In genomic region chr5:5032847-5033246, GRCm38 (mm10) we compare ENCODE assay signal across 16 mouse cellular contexts.
A peak's percentile ranks its signal among the peaks of the same experiment; 100 is the strongest.
DNase-seq lines count a peak whose midpoint lies in the region; ATAC-seq and TF ChIP-seq lines count a peak whose summit lies in the region.
"Had no signal": no experiment of that assay in that cellular context is flagged by ENCODE, and none has a peak within 500 bp of the region (broad histone marks: within the 10 kb centered on the region; RNA-seq: fewer than 3 reads in every experiment).

No protein-coding gene starts in this region.

- H3K27ac ChIP-seq in forebrain, embryonic 15.5 days (replicated peaks) = 0 out of 2 replicates have a peak overlapping the region, but pooled peaks have one; percentile 7
- H3K27ac ChIP-seq in forebrain, embryonic 11.5 days (ENCODE audit: low read depth, low read length) = no peak overlapping the region
- H3K27ac ChIP-seq in hindbrain, embryonic 11.5 days (ENCODE audit: low read depth, low read length) = peak overlapping the region; percentile 58; the same call in 1 of the 2 replicates
- H3K27ac ChIP-seq in hindbrain, postnatal 0 days = no peak overlapping the region
- H3K27ac ChIP-seq in neural tube, embryonic 12.5 days = no peak overlapping the region
- H3K27ac ChIP-seq: heart, embryonic 13.5 days; stomach, postnatal 0 days had no signal

- H3K4me2 ChIP-seq in forebrain, embryonic 15.5 days (replicated peaks) = no peak overlapping the region
- no peak overlapping the region for H3K4me2 ChIP-seq in forebrain, embryonic 11.5 days (ENCODE audit: low read depth, low read length, severe bottlenecking)
- no peak overlapping the region for H3K4me2 ChIP-seq in hindbrain, embryonic 11.5 days (replicated peaks; ENCODE audit: low read depth, low read length)
- H3K4me2 ChIP-seq in hindbrain, postnatal 0 days (ENCODE audit: low read depth, low read length) = no peak overlapping the region
- H3K4me2 ChIP-seq in neural tube, embryonic 12.5 days (replicated peaks) = no peak overlapping the region
- H3K4me2 ChIP-seq: heart, embryonic 13.5 days; liver, embryonic 11.5 days had no signal

- H3K9ac ChIP-seq in forebrain, embryonic 15.5 days (replicated peaks) = no peak overlapping the region
- H3K9ac ChIP-seq in forebrain, embryonic 11.5 days (ENCODE audit: low read length) = no peak overlapping the region
- no peak overlapping the region for H3K9ac ChIP-seq in hindbrain, embryonic 11.5 days (ENCODE audit: low read depth, low read length)
- no peak overlapping the region for H3K9ac ChIP-seq in hindbrain, postnatal 0 days (replicated peaks; ENCODE audit: low read length)
- H3K9ac ChIP-seq in neural tube, embryonic 12.5 days = no peak overlapping the region
- H3K9ac ChIP-seq: heart, embryonic 13.5 days had no signal

- peaks cover 16% of the 10 kb centered on the region for H3K4me1 ChIP-seq in forebrain, embryonic 15.5 days
- no peaks in the 10 kb centered on the region for H3K4me1 ChIP-seq in forebrain, embryonic 11.5 days (replicated peaks; ENCODE audit: control insufficient read depth, insufficient read depth, low read length)
- no peaks in the 10 kb centered on the region for H3K4me1 ChIP-seq in hindbrain, embryonic 11.5 days (replicated peaks; ENCODE audit: control insufficient read depth, insufficient read depth, low read length)
- peaks cover 9% of the 10 kb centered on the region; the same call in 1 of the 2 replicates for H3K4me1 ChIP-seq in hindbrain, postnatal 0 days (ENCODE audit: insufficient read depth, low read length)
- H3K4me1 ChIP-seq in neural tube, embryonic 12.5 days = no peaks in the 10 kb centered on the region
- H3K4me1 ChIP-seq: heart, embryonic 13.5 days had no signal

- no peaks in the 10 kb centered on the region for H3K27me3 ChIP-seq in forebrain, embryonic 15.5 days
- H3K27me3 ChIP-seq in forebrain, embryonic 11.5 days (ENCODE audit: control insufficient read depth, insufficient read depth, low read length) = no peaks in the 10 kb centered on the region
- H3K27me3 ChIP-seq in hindbrain, embryonic 11.5 days (ENCODE audit: control insufficient read depth, insufficient read depth, low read length) = no peaks in the 10 kb centered on the region
- H3K27me3 ChIP-seq in hindbrain, postnatal 0 days (ENCODE audit: insufficient read depth, low read length) = no peaks in the 10 kb centered on the region
- no peaks in the 10 kb centered on the region for H3K27me3 ChIP-seq in neural tube, embryonic 12.5 days (replicated peaks)
- H3K27me3 ChIP-seq: heart, embryonic 13.5 days had no signal

- ATAC-seq in forebrain, embryonic 15.5 days (replicated peaks) = 0 out of 2 replicates have a peak, but pooled peaks have one; percentile 36
- ATAC-seq in forebrain, embryonic 11.5 days (replicated peaks; ENCODE audit: low FRiP score) = no peak
- ATAC-seq in hindbrain, embryonic 11.5 days (ENCODE audit: low FRiP score) = peak; percentile 74
- peak; percentile 61 for ATAC-seq in hindbrain, postnatal 0 days
- ATAC-seq in neural tube, embryonic 12.5 days (ENCODE audit: low FRiP score, low read depth) = peak; percentile 81
- no peak for ATAC-seq in monocyte, adult 5-6 weeks (replicated peaks; ENCODE audit: insufficient number of reproducible peaks, low FRiP score, low TSS enrichment, poor library complexity, severe bottlenecking)

- no peaks in the 10 kb centered on the region for H3K36me3 ChIP-seq in forebrain, embryonic 15.5 days
- H3K36me3 ChIP-seq in forebrain, embryonic 11.5 days (ENCODE audit: control insufficient read depth, insufficient read depth, low read length) = no peaks in the 10 kb centered on the region
- H3K36me3 ChIP-seq in hindbrain, embryonic 11.5 days (ENCODE audit: control insufficient read depth, insufficient read depth, low read length) = no peaks in the 10 kb centered on the region
- H3K36me3 ChIP-seq in hindbrain, postnatal 0 days (ENCODE audit: insufficient read depth, low read length) = no peaks in the 10 kb centered on the region
- H3K36me3 ChIP-seq in neural tube, embryonic 12.5 days = no peaks in the 10 kb centered on the region
- H3K36me3 ChIP-seq: heart, embryonic 13.5 days had no signal

- 61% methylated on average over 6 of the region's 6 CpGs for WGBS in forebrain, embryonic 15.5 days
- 79% methylated on average over 6 of the region's 6 CpGs for WGBS in forebrain, embryonic 11.5 days
- WGBS in hindbrain, embryonic 11.5 days = 70% methylated on average over 6 of the region's 6 CpGs
- 36% methylated on average over 6 of the region's 6 CpGs for WGBS in hindbrain, postnatal 0 days
- WGBS in neural tube, embryonic 12.5 days = 53% methylated on average over 6 of the region's 6 CpGs

- H3K4me3 ChIP-seq in forebrain, embryonic 15.5 days = no peak overlapping the region
- no peak overlapping the region for H3K4me3 ChIP-seq in forebrain, embryonic 11.5 days (ENCODE audit: low read depth, low read length)
- no peak overlapping the region for H3K4me3 ChIP-seq in hindbrain, embryonic 11.5 days (ENCODE audit: low read depth, low read length)
- H3K4me3 ChIP-seq in hindbrain, postnatal 0 days (ENCODE audit: low read length) = no peak overlapping the region
- no peak overlapping the region for H3K4me3 ChIP-seq in neural tube, embryonic 12.5 days
- H3K4me3 ChIP-seq: heart, embryonic 13.5 days had no signal

- DNase-seq in forebrain, embryonic 11.5 days (ENCODE audit: low spot score) = no peak
- no peak for DNase-seq in hindbrain, embryonic 11.5 days (ENCODE audit: low spot score)
- DNase-seq in hindbrain, postnatal 0 days (ENCODE audit: low spot score) = peak; percentile 49
- DNase-seq in layer of hippocampus, postnatal 14 days (ENCODE audit: low spot score in 2 of 2) = no peak
- DNase-seq in cerebellum, adult 8-10 months = no peak
- DNase-seq: adrenal gland, postnatal 36 days; cerebellum, adult 11-12 months; kidney, adult 9 months; kidney, postnatal 25 days; lung, adult 18-20 months had no signal

- TF ChIP-seq CTCF in hindbrain, postnatal 0 days (IDR thresholded peaks at IDR 0.05; ENCODE audit: low read depth) = no peak

- no peaks in the 10 kb centered on the region for H3K9me3 ChIP-seq in forebrain, embryonic 15.5 days
- no peaks in the 10 kb centered on the region for H3K9me3 ChIP-seq in forebrain, embryonic 11.5 days (ENCODE audit: control insufficient read depth, low read length)
- no peaks in the 10 kb centered on the region for H3K9me3 ChIP-seq in hindbrain, embryonic 11.5 days (ENCODE audit: control insufficient read depth, low read length)
- H3K9me3 ChIP-seq in hindbrain, postnatal 0 days (ENCODE audit: low read length) = no peaks in the 10 kb centered on the region
- H3K9me3 ChIP-seq in neural tube, embryonic 12.5 days = no peaks in the 10 kb centered on the region
- H3K9me3 ChIP-seq: heart, embryonic 13.5 days had no signal

Comparison
In these comparisons a context has a peak if more than half of its experiments do, and no peak if none do; other contexts are left out.
1. ATAC-seq: peak in forebrain, embryonic 15.5 days (single experiment), hindbrain, embryonic 11.5 days (single experiment), hindbrain, postnatal 0 days (single experiment) and neural tube, embryonic 12.5 days (single experiment); none in forebrain, embryonic 11.5 days (single experiment) and monocyte, adult 5-6 weeks (single experiment).
2. H3K27ac ChIP-seq: peak in forebrain, embryonic 15.5 days (single experiment) and hindbrain, embryonic 11.5 days (single experiment); none in forebrain, embryonic 11.5 days (single experiment), hindbrain, postnatal 0 days (single experiment) and neural tube, embryonic 12.5 days (single experiment).